Mouse (Mus musculus) urinary bladder, postnatal 36 days (tissue): Measurements from ENCODE around the gene Atg2a.
A peak's percentile ranks its signal among the peaks of the same experiment; 100 is the strongest.

ENCODE experiments used
- DNase-seq, 2 experiments: peaks; one replicate each; pipeline ENCODE4 v3.0.0; 2022; ENCODE audit warnings: low spot score in 2 of 2, mixed read lengths in 1 of 2

Gene Atg2a

DNA sequence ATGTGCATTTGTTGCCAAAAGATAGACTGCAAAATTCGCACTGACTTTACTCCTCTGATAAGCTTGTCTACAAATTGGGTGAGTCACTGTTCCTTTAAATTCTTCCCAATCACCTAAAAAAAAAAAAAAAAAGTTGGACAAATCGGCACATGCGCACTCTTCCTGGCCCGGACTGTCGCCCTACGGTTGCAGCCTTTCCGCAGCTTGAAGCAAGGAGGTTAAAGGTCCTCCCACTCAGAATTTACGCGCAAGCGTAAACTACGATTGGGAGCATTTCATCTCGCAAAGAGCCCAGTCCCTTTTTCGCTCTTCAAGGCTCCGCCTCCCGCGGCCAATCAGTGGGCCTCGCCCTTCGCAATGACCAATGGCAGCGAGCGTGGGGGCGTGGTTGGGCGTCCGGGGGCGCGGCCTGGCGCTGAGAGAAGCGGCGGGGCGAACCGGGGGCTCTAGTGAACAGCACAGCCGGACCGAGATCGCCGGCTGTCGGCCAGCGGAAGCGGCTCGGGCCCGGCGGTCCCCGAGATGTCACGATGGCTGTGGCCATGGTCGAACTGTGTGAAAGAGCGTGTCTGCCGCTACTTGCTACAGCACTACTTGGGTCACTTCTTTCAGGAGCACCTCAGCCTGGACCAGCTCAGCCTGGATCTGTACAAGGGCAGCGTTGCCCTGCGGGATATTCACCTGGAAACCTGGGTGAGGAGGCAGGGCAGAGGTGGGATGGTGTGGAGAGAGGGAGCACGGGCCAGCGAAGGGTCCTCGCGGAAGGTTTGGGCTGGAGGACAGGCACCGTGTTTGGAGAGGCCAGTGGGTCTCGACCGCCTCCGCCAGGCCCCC is at the start of gene Atg2a:
Atg2a (plus strand) TSS at position 395 of the 834 bp plus-strand sequence.
- peak; percentile 95 to 98 for DNase-seq

DNA sequence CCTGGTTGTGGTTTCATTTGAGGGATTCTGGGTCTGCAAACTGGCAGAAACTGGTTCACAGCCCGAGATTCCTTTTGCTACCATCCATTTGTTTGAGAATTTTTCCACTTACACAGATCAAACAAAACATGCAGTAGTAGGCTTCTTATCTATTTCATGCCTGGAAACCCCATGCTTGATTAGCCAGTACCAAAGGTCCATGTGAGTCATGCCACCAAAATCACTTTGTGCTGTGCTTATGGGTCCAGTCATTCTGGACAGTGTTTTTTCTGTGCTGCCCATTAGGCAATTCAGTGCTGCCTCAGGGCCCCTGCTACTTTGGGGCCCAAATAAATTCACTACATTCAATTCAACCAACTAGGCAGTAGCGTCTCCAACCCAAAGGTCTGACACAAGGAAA is 37.2 kb upstream of the Atg2a start:
- DNase-seq: no peak

DNA sequence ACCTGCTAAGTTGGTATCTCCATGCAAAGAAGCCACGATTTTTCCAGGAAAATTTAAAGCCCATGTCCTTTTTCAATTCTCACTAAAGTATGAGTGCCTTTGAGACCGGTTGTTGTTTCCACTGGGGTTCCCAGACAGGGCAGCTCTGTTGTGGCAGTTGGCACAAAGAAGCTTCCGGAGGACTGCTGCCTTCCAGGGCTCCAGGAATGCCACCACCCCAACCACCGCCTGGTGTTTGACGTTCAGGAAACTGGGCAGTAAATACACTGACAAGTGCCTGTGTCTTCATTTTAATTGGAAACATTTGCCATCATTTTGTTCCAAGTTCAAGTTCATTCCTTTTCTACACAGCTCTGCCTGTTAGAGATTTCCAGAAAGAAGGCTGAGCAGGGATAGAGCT is 34.8 kb upstream of the Atg2a start:
- no peak for DNase-seq

DNA sequence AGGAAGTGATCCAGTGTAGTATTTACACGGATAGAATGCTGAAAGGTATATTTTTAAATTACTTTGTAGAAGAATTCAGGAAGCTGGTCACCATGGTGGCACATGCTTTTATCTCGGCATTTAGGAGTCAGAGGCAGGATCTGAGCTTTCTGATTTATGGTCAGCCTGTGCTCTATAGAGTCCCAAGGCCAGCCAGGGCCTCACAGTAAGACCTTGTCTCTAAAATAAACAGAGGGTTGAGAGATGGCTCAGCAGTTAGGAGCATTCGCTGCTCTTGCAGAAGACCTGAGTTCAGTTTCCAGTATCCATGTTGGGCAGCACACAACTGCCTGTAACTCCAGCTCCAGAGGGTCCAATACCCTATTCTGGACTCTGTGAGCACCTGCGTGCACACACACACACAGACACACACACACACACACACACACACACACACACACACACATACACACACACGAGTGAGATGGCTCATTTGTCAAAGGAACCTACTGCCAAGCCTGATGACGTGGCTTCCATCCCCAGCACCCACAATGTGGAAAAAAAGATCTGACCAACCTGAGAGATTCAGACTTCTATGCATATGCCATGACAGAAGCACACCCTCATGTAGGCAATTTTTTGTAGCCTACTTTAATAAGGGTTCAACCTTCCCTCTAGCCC is 25.3 kb upstream of the Atg2a start:
- no peak for DNase-seq

DNA sequence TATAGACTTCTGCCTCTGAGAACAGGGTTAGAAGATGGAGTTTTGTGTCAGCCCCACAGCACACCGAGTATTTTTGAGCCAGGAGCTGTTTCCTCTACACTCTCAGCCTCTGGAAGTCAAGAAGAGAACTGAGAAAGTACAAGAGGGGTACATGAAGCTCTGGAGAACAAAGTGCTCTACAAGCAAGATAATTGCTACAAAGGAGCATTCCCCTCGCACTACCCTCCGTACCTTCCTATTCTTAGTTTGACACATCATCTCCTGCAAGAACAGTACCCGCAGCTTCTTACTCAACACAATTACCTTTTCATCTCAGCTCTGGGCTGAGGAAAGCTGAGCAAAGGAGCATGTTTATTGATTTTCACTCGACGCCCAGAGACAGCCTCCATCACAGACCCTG is 22.9 kb upstream of the Atg2a start:
- no peak for DNase-seq

DNA sequence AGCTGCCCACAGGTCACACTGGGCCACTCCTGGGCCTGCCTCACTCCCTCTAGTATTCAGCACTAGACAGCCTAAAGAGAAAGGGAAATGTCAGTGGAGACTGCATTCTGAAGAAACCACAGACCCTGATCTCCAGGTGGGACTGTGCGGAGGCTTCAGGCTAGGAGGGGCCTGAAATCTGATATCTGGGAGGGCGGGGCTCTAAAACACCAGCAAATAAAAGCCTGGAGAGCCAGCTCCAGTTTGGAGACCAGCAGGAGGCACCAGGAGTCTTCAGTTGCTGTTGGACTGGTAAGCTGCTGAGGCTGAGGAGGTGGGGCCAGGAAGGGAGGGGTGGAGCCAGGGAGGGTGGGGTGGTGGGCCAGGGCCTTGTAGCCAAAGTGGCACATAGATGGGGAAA is 15.3 kb upstream of the Atg2a start, which contains the start of gene Gpha2:
Gpha2 (plus strand) TSS at position 246 of the 400 bp plus-strand sequence.
- DNase-seq: no peak

DNA sequence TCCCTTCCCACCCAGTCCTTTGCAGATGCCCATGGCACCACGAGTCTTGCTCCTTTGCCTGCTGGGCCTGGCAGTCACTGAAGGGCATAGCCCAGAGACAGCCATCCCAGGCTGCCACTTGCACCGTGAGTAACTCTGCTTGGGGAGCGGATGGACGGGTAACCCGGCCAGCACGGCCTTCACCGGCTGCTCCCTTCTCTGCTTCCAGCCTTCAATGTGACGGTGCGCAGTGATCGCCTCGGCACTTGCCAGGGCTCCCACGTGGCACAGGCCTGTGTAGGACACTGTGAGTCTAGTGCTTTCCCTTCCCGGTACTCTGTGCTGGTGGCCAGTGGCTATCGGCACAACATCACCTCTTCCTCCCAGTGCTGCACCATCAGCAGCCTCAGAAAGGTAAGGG is 14.7 kb upstream of the Atg2a start:
- DNase-seq: no peak

DNA sequence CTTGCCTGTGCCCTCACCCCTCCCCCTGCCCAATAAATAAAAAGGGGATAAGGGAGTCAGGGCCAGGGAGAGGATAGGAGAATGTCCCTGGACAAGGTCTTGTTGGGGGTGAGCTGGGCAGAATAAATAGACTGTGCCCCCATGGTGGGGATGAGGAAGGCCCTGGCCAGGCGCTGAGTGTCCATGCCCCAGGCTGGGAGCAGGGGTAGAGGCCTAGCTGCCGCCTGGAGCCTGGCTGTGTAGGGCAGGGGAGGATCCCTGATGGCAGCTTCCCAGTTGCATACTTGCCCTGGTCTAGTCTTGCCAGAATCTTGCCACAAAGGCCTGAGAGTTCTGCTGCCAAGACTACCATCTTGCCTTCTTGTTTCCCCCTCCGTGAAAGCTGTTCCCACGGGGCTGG is 13.6 kb upstream of the Atg2a start:
- no peak for DNase-seq

DNA sequence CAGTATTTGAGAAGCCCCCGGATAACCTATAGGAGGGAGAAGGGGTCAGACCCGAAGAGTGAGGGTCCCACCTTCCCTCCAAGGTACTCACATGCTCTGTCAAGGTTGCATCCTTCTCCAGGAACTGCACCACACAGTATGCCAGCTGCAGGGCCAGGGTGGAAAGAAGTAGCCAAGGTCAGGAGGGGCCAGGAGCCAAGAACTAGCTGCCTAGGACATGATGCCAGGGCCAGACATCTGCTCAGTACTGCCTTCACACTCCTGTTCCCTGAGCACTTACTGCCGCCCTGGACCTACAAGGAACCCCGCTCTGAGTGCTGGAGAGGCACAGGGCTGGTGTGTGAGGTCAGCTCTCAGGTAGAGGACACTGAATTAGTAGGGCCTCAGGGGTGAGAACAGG is 11.1 kb upstream of the Atg2a start:
- no peak for DNase-seq

DNA sequence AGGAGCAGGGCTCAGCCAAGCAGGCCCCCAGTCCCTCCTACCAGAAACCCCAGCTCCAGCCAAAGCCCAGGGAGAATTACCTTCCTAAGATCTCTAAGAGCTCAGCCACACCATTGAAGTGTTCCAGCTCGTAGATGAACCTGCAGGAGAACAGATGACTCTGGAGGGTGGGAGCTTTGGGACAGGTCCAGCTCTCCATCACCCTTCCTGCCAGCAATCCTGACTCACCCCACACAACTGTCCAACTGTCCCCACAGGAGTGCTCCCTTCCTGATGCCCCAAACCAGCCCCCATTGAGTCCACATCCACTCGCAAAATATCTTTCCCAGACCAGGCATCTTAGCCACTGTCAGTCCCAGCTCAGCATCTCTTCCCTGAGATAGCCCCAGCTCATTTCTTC is 10.4 kb upstream of the Atg2a start:
- DNase-seq: no peak

DNA sequence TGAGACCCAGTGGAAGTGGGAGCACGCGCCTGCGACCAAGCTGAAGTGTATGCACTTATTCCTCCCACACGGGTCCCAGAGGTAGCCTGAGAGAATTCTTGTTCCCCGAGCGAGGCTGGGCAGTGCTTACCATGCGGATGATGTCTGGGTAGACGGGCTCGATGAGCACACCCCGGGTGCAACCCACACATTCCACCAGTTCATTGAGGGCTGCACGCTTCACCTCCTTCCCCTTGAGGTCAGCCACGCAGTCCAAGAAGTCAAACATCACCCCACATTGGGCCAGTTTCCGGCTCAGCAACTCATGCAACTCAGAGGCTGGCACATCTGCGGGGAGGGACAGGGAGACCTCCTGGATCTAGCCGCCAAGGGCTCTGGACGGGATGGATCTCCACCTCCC is 7.8 kb upstream of the Atg2a start:
- DNase-seq: no peak

DNA sequence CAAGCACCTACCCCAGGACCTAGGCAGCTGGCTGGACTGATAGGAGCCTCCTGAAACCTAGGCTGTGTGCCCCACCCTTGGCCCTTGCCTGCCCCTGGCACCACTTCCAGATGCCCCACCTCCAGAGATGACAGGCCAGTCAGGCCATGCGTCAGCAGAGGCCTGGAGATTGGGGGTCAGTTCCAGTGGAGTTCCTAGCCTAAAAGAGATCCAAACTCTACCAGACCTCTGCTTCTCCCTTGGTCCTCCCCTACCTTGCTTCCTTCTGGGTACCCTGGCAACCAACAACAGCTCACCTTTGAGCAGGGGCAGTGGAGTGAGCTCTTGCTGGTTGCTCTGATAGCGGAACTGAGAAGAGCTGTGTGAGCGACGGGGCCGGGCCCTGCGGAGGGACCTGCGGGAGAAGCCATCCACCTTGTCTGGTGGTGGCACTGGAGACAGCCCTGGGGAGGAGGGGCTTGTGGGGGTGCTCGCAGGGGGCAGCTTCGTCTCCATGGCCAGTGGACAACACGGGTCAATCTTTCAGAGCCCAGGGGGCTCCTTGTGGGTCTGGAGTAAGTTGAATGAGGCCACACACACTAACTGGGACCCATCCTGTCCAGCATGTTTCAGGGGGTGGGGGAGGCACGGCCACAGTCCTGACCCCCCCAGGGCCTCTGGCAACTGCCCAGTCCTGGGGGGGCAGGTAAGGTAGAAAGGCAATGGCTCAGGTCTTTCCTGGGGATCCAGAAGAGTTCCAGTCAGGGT is 7.0 kb upstream of the Atg2a start:
- DNase-seq: peak in 1 of 2 experiments; percentile 22

DNA sequence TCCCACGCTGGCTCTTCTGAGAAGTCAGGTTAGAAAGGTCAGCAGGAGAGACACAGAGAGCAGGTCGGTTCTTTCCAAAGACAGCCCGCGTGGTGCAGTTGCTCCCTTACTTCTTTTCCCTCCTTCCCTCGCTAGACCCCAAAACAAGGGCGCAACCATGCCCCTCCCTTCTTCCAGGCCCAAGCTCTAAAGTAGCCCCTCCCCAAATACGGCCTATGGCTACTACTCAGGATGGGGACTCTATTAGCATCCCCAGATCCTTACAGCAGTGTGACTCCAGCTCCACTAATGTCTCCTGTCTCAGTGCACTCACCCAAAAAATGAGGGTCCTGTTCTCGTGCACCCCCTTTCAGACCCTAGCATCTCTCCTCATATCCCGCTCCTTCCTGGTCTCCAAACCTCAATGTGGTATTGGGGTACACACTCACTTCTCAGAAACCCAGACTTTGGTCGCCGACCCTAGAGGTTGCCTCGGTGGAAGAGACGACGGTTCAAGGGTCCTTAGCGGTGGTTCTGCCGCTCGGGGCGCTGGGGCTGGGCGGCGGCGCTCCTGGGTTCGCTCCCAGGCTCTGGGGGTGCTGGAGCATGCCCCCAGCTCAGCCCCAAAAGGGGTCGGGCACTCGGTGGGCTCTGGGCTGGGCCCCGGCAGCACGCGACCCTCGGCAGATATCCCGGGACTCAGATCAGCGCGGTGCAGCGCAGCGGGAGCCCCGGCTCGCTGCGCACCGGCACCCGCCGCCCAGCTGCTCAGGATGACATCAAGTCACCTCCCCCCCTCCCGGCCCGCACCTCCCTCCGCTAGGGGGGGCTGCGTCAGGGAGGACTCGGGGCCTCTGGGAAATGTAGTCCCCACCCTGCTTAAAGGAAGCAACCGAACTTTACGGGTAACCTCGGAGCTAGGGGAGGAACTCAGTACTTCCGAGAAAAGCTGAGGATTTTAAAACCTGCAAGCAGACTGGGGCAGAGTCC is 6.1 kb upstream of the Atg2a start, which contains the start of gene Ppp2r5b:
Ppp2r5b (minus strand) TSS at position 789 of the 969 bp plus-strand sequence.
- peak; percentile 90 to 95 for DNase-seq

DNA sequence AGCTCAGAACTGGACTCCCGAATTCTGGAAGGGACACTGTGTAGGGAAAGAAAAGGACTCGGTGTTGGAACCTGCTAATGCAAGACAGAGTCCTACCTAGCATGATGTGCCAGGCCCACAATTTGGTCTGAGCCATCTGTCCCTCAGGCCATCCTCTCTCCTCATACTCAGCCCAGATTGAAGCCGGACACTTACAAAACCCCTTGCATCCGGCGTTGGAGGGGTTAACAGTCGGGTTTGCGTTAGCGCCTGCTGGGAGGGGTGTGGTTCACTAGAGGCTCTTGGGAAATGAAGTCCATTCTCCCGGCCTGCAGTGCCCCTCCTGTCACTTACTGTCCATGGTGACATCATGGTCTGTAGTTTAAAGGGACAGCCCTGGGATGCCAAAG is 5.4 kb upstream of the Atg2a start:
- DNase-seq: peak; percentile 82 to 88

DNA sequence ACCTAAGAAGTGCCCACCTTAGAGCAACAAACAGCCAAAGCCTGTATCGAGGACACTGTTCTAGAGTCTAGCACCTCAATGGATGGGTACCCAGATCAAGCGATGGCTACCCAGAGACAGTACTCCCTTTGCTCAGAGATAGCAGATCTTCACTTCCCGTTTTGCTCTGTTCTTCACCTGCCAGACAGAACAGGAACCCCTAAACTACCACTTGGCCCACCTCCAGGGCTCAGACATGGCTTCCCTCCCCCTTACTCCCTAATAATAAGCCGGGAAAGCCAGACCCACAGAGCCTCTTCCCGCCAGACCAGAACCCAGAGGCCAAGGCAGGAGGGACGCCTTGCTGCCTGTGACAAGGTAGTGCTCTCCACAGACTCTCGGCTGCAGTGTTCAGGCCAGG is 4.6 kb upstream of the Atg2a start:
- DNase-seq: no peak

DNA sequence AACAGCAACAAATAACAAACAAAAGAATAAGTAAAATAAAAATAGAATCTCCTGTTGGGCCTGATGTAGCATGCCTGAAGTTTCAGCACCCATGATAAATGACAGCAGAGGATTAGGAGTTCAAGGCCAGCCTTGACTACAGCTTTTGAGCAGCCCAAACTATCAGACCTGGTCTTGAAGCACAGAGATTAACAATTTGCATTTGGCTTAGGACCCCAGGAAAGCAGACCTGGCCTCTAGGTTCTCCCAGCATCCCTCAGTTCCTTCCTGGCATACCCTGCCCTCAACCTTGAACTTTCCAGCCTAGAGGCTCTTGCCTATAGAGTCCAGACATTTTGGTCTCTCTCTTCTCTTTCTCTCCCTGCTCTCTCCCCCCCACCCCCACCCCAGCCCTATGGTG is 2.7 kb upstream of the Atg2a start:
- no peak for DNase-seq

DNA sequence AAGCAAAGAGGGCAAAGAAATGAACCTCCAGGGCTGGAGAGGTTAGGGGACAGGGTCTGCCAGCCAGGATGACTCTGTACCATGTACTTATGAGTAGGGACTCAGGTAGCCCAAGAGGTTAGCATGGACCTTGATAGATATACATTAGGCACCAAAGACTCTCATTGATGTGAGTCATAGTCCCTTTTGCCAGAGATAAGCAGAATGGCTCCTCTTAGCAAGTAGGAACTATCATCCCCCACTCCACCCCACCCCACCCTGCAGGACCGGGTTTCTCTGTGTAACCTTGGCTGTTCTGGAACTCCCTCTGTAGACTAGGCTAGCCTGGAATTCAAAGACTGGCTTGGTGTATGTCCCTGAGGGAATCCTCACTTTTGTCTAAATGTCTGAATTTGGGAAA is 1.3 kb upstream of the Atg2a start:
- no peak for DNase-seq

DNA sequence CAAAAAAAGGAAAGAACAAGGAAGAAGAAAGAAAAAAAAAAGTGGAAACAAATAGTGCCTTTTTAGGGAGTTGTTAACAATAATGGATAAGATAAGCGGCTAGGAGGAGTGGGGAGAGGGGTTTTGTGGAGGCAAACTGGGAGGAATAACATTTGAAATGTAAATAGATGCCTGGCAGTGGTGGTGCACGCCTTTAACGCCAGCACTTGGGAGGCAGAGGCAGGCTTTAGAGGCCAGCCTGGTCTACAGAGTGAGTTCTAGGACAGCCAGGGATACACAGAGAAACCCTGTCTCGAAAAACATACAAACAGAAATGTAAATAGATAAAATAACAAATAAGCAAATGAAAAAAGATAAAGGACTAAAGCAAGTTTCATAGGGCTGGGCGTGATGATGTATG is 743 bp upstream of the Atg2a start:
- DNase-seq: no peak

DNA sequence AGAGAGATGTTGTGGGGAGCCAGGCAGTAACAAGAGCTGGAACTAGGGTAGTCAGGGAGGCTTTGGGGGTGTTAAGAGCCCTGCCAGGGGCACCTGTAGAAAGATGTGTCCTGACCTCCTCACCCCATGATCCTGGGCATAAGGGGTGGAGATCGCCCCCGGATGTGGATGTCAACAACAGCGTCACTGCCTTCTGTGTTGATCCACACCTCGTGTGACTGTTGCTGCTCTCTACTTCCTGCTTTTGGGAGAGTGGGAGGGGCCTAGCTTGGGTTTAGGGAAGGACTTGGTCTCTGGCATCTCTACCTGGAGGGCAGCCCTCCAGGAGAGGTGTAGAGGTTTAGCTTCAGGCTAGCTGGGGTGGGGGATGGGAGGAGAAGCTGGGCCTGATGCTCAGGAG is 813 bp downstream of the Atg2a start:
- DNase-seq: peak; percentile 34 to 60

DNA sequence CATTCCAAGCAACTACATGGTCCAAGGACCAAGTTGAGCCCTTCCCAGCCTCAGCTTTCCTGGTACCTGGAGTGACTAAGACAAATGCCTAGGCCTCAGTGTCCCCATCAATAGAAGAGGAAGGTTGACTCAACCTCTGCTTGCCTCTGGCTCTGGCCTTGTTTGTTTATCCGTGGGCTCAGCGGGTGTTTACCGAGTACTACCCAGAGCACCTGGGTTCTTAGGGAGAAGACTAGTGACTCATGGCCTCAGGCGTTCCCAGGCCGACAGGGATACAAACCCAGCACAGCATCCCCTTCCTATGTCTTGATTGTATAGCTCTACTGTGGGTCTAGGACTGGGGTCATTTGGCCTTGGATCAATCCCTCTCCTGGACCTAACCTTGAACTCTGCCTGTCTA is 1.8 kb downstream of the Atg2a start:
- no peak for DNase-seq

DNA sequence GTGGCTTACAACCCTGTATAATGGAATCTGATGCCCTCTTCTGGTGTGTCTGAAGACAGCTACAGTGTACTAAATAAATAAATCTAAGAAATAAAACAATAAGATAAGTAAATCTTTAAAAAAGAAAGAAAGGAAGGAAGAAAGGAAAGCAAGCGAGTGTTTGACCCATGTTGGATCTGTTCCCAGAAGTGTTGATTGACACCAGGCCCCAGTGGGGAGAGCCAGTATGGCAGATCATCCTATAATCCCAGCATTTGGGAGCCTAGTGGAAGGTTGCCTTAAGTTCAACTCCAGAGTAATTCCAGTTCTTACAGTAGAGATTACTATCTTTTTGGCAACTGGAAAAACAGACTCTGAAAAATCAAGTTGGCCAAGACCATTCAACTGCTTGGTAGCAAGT is 4.3 kb downstream of the Atg2a start:
- no peak for DNase-seq
